Mouse (Mus musculus) embryonic fibroblast, embryonic 13.5 days (primary cell): Measurements from ENCODE around the gene Gm27179.
"Not testable (repeated sequence)": the region's sequence is repeated elsewhere in the genome, so short reads cannot be mapped to it uniquely, and the experiment has no call there.

ENCODE experiments used
- CTCF ChIP-seq: IDR thresholded peaks from 2 replicates; pipeline ENCODE4 v1.5.1; 2011; ENCODE audit warnings: mild to moderate bottlenecking, control low read depth, low read length, moderate library complexity, borderline replicate concordance; ENCODE audit not compliant: insufficient read depth
- POLR2A ChIP-seq: IDR thresholded peaks from 2 replicates; pipeline ENCODE4 v1.6.1; 2011; ENCODE audit warnings: low read depth, mild to moderate bottlenecking, control low read depth, low read length, moderate library complexity

GRCm38 (mm10) chr14:69467612-69468366, 44.6 kb downstream of the Gm27179 start:
- not testable (repeated sequence) for TF ChIP-seq POLR2A, CTCF
